Mouse (Mus musculus): Measurements from ENCODE around the gene Zbtb11.
A peak's percentile ranks its signal among the peaks of the same experiment; 100 is the strongest.

GRCm38 (mm10) chr16:55966212-55966871 lies 7.3 kb upstream of the Zbtb11 start, which contains the start of gene Rpl24:
- TF ChIP-seq CTCF (IDR thresholded peaks at IDR 0.05) (peak; percentile 5; the same call in 1 of the 2 replicates), EP300 (IDR thresholded peaks at IDR 0.05) (peak; percentile 55; the same call in 1 of the 2 replicates)
